Mouse (Mus musculus) liver, adult 2 months (tissue): ENCODE results near the gene Gm3468.
"Not testable (repeated sequence)": the region's sequence is repeated elsewhere in the genome, so short reads cannot be mapped to it uniquely, and the experiment has no call there.

Experiments used
- CTCF ChIP-seq: fragments of 200-500 bp; IDR thresholded peaks from 2 replicates; pipeline ENCODE4 v1.5.1; 2011; ENCODE audit warnings: low read depth, low read length, control low read depth
- POLR2A ChIP-seq: fragments of 200-500 bp; IDR thresholded peaks from 2 replicates; pipeline ENCODE4 v1.6.1; 2011; ENCODE audit warnings: low read length, control low read depth; ENCODE audit not compliant: insufficient read depth; ENCODE audit errors: extremely low read depth

DNA sequence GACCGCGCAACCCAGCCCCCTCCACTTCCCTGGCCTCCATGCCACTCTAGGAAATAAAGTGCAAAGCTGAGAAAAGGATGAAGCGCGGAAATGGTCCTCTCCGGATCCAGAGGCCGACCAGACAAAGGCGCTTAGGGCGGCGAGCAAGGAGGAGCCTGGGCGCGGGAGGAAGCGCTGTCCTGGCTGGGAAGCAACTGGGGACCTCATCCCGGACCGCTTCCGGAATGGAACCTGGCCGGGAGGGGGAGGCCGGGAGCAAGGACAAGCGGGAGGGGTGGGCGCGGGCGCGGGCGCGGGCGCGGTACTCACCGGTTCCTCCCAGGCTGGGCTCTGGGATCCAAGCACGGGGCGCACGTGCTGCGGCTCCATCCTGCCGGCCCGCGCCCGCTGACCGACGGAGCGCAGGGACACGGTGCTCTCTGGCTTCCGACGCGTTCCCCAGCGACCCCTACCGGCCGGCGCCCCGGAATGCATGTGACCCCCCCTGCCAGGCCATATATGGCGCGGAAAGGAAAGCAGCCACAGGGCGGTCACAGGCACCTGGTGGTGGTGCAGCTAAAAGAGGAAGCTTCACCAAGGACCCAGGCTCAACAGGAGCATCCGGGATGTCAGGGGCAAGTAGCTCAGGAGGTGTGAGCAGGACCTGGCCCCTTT lies at the start of gene Gm3468:
- not testable (repeated sequence) for TF ChIP-seq CTCF, POLR2A
